Mouse (Mus musculus): Measurements from ENCODE around the gene Spata20.

GRCm38 (mm10) chr11:94441752-94442151 is 44.2 kb downstream of the Spata20 start:
- TF ChIP-seq CTCF (conservative IDR thresholded peaks at IDR 0.05; ENCODE audit: low read length) (no peak), POU5F1 (IDR thresholded peaks at IDR 0.05; ENCODE audit: borderline replicate concordance, low read length) (no peak), NANOG (IDR thresholded peaks at IDR 0.05; ENCODE audit: borderline replicate concordance, low read length) (no peak)

Data from E14TG2a.4 (cell line).